Mouse (Mus musculus) heart, embryonic 11.5 days (tissue): ENCODE data around the gene Pafah2. TPM values are rescaled to one million over a fixed set of nuclear protein-coding genes. Genes with fewer than 3 reads are reported as not detected.
A peak's percentile ranks its signal among the peaks of the same experiment; 100 is the strongest.

Experiments
- ATAC-seq: fragments of 200-750 bp; cut with Nextera tagmentation; replicated peaks from 2 replicates; pipeline ENCODE4 v1.8.0; 2017; ENCODE audit warnings: moderate library complexity; ENCODE audit not compliant: insufficient number of reproducible peaks, low FRiP score, low TSS enrichment
- H3K27ac ChIP-seq: fragments of 300-500 bp; sonication (generic); 2 replicates; pipeline ENCODE4 v1.5.1; 2014; ENCODE audit warnings: mild to moderate bottlenecking, low read depth, low read length
- H3K27me3 ChIP-seq: fragments of 300-500 bp; sonication (generic); 2 replicates; pipeline ENCODE4 v1.6.1; 2014; ENCODE audit warnings: mild to moderate bottlenecking, low read length, mixed read lengths; ENCODE audit not compliant: control insufficient read depth, insufficient read depth
- H3K36me3 ChIP-seq: fragments of 300-500 bp; sonication (generic); 2 replicates; pipeline ENCODE4 v1.6.1; 2014; ENCODE audit warnings: mild to moderate bottlenecking, low read length, moderate library complexity, mixed read lengths; ENCODE audit not compliant: control insufficient read depth, insufficient read depth
- H3K4me1 ChIP-seq: fragments of 300-500 bp; sonication (generic); 2 replicates; pipeline ENCODE4 v1.6.1; 2014; ENCODE audit warnings: low read length; ENCODE audit not compliant: control insufficient read depth, insufficient read depth
- H3K4me2 ChIP-seq: fragments of 300-500 bp; sonication (generic); 2 replicates; pipeline ENCODE4 v1.6.1; 2014; ENCODE audit warnings: mild to moderate bottlenecking, moderate library complexity
- H3K4me3 ChIP-seq: fragments of 300-500 bp; sonication (generic); 2 replicates; pipeline ENCODE4 v1.5.1; 2014; ENCODE audit warnings: low read depth, low read length
- H3K9ac ChIP-seq: fragments of 300-500 bp; sonication (generic); 2 replicates; pipeline ENCODE4 v1.6.1; 2014; ENCODE audit warnings: mild to moderate bottlenecking, low read depth, low read length, moderate library complexity
- H3K9me3 ChIP-seq: fragments of 300-500 bp; sonication (generic); replicated peaks from 2 replicates; pipeline ENCODE4 v1.6.1; 2016; ENCODE audit warnings: low read length; ENCODE audit not compliant: control insufficient read depth
- WGBS: fragments of 180-500 bp; shearing (Covaris S2); extraction: QIAGEN DNeasy Blood & Tissue Kit; methylation state at CpG from one replicate; pipeline ENCODE4 v1.1.7; 2014; ENCODE audit not compliant: insufficient replicate concordance; 5-methylcytosine and 5-hydroxymethylcytosine counted together
- polyA plus RNA-seq: library from polyadenylated mRNA; unstranded; fragments of >200 nt; fragmentation: Nextera tagmentation; extraction: Ambion mirVana; gene quantifications from 2 replicates; pipeline ENCODE4 v1.2.1, GENCODE M21; 2014

The Pafah2 gene
- polyA plus RNA-seq: 11.7 and 11.8 TPM in 2 replicates

DNA sequence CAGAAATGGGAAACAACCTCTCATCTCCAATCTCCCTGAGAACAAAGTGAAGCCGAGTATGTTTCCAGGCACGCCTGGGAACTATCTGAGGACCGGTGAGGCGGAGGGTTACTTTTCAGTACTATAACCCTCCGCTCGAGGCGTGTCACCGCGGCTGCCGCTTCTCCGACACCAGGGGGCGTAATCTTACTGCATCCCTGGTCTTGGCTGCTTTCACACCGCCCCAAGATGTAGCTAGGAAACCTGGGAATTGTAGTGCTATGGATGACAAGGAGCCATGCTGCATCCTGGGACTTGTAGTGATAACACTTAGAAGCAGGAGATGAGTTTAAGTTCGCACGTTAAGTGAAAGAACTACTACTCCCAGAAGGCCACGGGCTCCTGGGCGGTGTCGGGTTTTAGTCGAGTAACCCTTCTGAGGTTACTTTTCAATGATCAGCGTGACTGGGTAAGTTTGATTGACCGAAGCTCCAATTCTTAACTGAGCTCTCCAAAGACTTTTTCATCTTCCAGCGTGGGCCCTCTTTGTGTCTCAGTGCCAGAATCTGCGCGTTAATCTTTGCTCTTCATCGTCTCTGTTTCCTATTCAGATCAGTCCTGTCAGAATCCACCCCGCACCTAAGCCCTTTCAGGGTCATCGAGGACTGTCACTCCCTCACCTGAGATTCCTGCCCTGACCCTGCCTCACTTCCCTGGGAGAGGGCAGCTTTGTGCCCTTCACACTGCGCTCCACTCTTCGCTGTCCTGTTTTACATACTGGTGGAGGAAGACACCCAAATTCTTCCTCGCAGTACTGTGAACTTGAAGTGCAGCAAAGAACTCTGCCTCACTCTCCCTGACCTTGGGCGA, at the start of gene Pafah2:
Gene Pafah2 (plus strand): TSS at position 344 of the 849 bp plus-strand sequence.
- under 1% methylated on average over 31 of the region's 31 CpGs for WGBS
- Histone ChIP-seq H3K4me1 (peaks cover 12% of the 10 kb centered on the region; the same call in 1 of the 2 replicates), H3K36me3 (no peaks in the 10 kb centered on the region), H3K9me3 (peaks cover 3% of the 10 kb centered on the region; the same call in 1 of the 2 replicates), H3K9ac (peak within 1 kb of the TSS; percentile 69), H3K4me2 (peak within 1 kb of the TSS; percentile 79), H3K27ac (peak within 1 kb of the TSS; percentile 46), H3K27me3 (no peaks in the 10 kb centered on the region), H3K4me3 (peak within 1 kb of the TSS; percentile 51)
- peak; percentile 94 for ATAC-seq

DNA sequence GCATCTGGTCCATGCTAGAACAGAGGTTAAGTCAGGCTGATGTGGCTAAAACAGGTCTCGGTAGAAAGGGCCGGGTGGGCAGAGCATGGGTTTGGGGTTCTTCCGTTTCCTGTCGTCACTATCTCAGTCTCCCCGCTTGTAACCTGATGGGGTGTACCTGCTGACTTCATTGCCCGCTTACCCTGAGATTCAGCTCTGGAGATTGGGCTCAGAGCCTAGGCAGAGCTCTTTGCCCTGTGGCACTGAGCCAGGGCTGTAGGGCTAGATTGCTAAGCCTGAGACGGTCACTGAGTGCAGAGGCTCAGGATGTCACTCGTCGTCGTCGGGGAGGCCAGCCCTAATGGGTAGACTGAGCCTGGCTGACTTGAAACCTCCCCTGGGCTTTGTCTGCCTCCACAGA, 48.0 kb upstream of the Pafah2 start:
- H3K4me3 ChIP-seq: no peak overlapping the region
- WGBS: 56% methylated on average over 11 of the region's 11 CpGs

DNA sequence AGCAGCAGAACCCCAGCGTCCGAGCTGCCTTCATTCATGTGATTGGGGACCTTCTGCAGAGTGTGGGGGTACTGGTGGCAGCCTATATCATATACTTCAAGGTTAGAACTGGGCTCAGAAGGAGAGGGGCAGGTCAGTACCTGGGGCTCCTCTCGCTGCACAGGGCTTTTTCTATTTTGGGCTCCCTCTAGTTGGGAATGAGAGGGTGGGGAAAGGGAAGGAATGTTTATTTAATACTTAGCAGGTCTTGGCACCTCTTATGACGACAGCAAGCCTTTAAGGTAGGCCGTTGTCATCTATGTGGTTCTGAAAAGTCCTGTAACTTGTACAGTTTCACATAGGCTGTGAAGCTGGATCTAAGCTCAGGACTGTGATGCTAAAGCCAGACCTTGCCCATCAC, 47.6 kb upstream of the Pafah2 start:
- H3K27ac ChIP-seq: no peak overlapping the region

More for the DNA sequence above, 48.0 kb upstream of the Pafah2 start:
- Histone ChIP-seq H3K9ac (0 out of 2 replicates have a peak overlapping the region, but pooled peaks have one; percentile 1), H3K36me3 (no peaks in the 10 kb centered on the region), H3K27me3 (peaks cover 26% of the 10 kb centered on the region), H3K4me1 (peaks cover 25% of the 10 kb centered on the region), H3K9me3 (no peaks in the 10 kb centered on the region), H3K27ac (no peak overlapping the region), H3K4me2 (no peak overlapping the region)
- ATAC-seq: no peak

DNA sequence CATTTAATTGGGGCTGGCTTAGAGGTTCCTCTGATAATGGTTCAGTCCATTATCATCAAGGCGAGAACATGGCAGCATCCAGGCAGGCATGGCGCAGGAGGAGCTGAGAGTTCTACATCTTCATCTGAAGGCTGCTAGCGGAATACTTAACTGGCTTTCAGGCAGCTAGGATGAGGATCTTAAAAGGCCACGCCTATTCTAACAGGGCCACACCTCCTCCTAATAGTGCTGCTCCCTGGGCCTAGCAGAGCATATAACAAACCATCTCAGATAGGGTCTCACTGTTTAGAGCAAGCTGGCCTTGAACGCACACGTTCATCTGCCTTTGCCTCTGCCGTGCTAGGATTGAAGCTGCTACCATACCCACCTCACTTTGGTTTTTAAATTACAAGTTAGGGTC, 46.3 kb upstream of the Pafah2 start:
- WGBS: 81% methylated on average over 7 of the region's 7 CpGs
- no peak overlapping the region for H3K27ac ChIP-seq
- H3K27me3 ChIP-seq: peaks cover 12% of the 10 kb centered on the region
- H3K4me3 ChIP-seq: no peak overlapping the region
- H3K36me3 ChIP-seq: no peaks in the 10 kb centered on the region
- no peaks in the 10 kb centered on the region for H3K9me3 ChIP-seq
- no peak overlapping the region for H3K9ac ChIP-seq
- peaks cover 27% of the 10 kb centered on the region for H3K4me1 ChIP-seq
- ATAC-seq: no peak
- H3K4me2 ChIP-seq: no peak overlapping the region

More for the DNA sequence above, 47.6 kb upstream of the Pafah2 start:
- Histone ChIP-seq H3K9me3 (no peaks in the 10 kb centered on the region), H3K9ac (0 out of 2 replicates have a peak overlapping the region, but pooled peaks have one; percentile 1), H3K36me3 (no peaks in the 10 kb centered on the region), H3K4me3 (no peak overlapping the region), H3K27me3 (peaks cover 22% of the 10 kb centered on the region), H3K4me1 (peaks cover 24% of the 10 kb centered on the region), H3K4me2 (no peak overlapping the region)
- no peak for ATAC-seq
- 48% methylated on average over 5 of the region's 5 CpGs for WGBS

DNA sequence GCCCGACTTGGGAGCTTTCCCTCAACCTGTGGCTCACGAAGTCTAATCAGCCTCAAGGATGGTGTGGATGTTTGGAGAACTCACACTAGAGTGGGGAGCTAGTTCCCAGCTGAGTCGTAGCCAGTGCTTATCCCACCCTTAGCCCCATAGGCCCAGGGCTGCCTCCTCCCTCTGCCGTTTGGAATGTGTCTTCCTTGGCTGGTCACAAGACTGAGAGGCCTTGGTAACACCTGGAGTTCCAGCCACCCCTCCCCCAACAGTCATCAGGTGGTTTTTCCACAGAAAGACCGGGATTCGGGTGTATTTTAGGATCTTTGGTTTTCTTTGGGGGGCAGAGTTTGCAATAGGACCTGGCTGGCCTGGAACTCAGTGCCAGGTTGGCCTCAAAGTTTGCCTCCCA, 45.5 kb upstream of the Pafah2 start:
- Histone ChIP-seq H3K27me3 (peaks cover 7% of the 10 kb centered on the region; the same call in 1 of the 2 replicates), H3K36me3 (no peaks in the 10 kb centered on the region), H3K9me3 (no peaks in the 10 kb centered on the region), H3K4me3 (no peak overlapping the region), H3K27ac (no peak overlapping the region), H3K9ac (no peak overlapping the region), H3K4me2 (no peak overlapping the region), H3K4me1 (peaks cover 32% of the 10 kb centered on the region)
- WGBS: 83% methylated on average over 6 of the region's 6 CpGs
- ATAC-seq: no peak

DNA sequence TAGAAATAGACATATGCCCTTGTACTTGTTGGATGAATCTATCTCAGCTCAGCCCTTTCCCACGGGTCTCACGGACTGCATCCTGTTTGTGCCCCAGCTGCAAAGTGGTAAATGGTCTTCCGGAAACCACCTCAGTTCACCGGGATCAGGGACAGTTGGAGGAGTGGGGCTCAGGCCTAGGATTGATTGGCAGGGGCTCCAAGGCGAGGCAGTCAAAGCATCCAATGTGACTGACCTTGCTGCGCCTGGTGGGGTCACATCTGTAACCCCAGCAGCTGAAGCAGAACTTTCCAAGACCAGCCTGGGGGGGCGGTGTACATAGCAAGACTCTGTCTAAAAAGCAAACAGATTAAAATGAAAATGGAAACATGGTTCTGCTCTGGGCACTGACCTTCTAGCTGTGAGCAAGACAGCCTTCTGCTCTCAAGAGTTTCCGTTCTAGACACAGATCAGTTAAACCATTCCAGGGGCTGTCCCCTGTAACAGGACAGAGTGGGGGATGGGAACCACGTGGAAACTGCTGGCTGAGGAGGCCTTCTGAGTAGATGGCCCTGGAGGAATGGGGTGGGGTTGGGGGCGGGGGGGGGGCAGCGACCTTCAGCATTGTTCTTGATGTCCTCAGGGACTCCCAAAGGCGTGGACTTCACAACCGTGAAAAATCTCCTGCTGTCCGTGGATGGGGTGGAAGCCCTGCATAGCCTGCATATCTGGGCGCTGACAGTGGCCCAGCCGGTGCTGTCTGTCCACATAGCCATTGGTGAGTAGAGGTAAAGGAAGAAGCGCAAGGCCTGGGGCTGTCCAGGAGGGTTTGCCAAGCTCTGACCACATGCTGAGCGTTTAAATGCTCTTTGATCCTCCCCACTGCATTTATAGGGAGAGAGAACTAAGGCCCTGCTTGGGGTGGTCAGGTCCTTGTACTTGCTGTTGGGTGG, 44.5 kb upstream of the Pafah2 start:
- H3K4me2 ChIP-seq: no peak overlapping the region
- ATAC-seq: no peak
- H3K36me3 ChIP-seq: no peaks in the 10 kb centered on the region
- H3K9ac ChIP-seq: 0 out of 2 replicates have a peak overlapping the region, but pooled peaks have one; percentile 2
- no peaks in the 10 kb centered on the region for H3K9me3 ChIP-seq
- H3K4me3 ChIP-seq: no peak overlapping the region
- WGBS: 38% methylated on average over 18 of the region's 18 CpGs
- H3K27me3 ChIP-seq: 0 out of 2 replicates have a peak, but pooled peaks cover 3% of the 10 kb centered on the region
- H3K4me1 ChIP-seq: peaks cover 42% of the 10 kb centered on the region
- H3K27ac ChIP-seq: no peak overlapping the region

DNA sequence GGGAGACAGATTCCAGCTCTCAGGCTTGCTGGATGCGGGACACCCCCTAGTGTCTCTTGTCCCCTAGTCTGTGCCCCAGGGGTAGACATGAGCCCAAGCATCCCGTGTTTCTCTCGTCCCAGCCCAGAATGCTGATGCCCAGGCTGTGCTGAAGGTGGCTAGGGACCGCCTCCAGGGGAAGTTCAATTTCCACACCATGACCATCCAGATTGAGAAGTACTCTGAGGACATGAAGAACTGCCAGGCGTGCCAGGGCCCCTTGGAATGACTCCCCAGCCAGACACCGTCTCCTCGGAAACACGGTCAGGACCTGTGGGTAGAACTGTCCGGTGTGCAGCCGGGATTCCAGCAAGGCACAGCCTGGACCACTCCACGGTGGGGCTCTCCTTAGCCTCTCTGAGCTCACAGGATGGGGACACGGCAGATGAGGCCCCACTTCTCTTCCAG, 43.8 kb upstream of the Pafah2 start:
- 68% methylated on average over 12 of the region's 12 CpGs for WGBS
- Histone ChIP-seq H3K9ac (0 out of 2 replicates have a peak overlapping the region, but pooled peaks have one; percentile 2), H3K27ac (no peak overlapping the region), H3K4me2 (no peak overlapping the region), H3K4me1 (peaks cover 46% of the 10 kb centered on the region), H3K27me3 (0 out of 2 replicates have a peak, but pooled peaks cover 3% of the 10 kb centered on the region), H3K4me3 (no peak overlapping the region), H3K36me3 (no peaks in the 10 kb centered on the region), H3K9me3 (no peaks in the 10 kb centered on the region)
- no peak for ATAC-seq

DNA sequence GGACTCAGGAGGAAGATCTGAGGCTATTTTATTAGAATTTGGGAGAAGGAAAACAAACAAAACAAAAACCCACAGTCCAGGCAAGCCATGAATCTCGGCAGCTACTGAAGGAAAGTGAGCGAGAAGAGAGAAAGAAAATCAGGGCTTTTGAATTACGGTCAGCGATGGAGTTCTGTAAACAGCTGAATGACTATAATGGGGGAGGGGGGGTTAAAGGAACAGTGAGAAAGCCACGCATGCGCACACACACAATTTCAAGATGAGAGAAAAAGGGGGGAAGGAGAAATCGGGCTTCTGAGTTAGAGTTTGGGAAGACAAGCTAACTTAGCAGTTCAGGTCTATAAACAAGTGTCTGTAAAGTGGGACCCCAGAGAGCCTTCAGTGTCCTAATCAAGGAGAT, 43.2 kb upstream of the Pafah2 start:
- no peak overlapping the region for H3K4me3 ChIP-seq

More for the DNA sequence above, 43.2 kb upstream of the Pafah2 start:
- 81% methylated on average over 7 of the region's 7 CpGs for WGBS
- no peak overlapping the region for H3K4me2 ChIP-seq
- no peaks in the 10 kb centered on the region for H3K9me3 ChIP-seq
- H3K9ac ChIP-seq: no peak overlapping the region
- no peaks in the 10 kb centered on the region for H3K36me3 ChIP-seq
- H3K27ac ChIP-seq: no peak overlapping the region
- peaks cover 9% of the 10 kb centered on the region for H3K27me3 ChIP-seq
- ATAC-seq: no peak
- peaks cover 48% of the 10 kb centered on the region for H3K4me1 ChIP-seq
